Mouse (Mus musculus): ENCODE measurements around the gene Gm12355. TPM values are rescaled to one million over a fixed set of nuclear protein-coding genes. Genes with fewer than 3 reads are reported as not detected.
"Not testable (repeated sequence)": the region's sequence is repeated elsewhere in the genome, so short reads cannot be mapped to it uniquely, and the experiment has no call there.

Gene Gm12355
- polyA plus RNA-seq, 1 experiment from 2014 or later = 0.96 TPM

GRCm38 (mm10) chr11:98623981-98624380 lies 1.5 kb downstream of the Gm12355 start:
- 82% methylated on average over 6 of the region's 6 CpGs for WGBS
- not testable (repeated sequence) for H3K9ac ChIP-seq (ENCODE audit: low read length); H3K4me3 ChIP-seq (ENCODE audit: low read depth, low read length); H3K4me2 ChIP-seq (ENCODE audit: low read depth, low read length, severe bottlenecking); H3K27me3 ChIP-seq (ENCODE audit: control insufficient read depth, insufficient read depth, low read length); H3K36me3 ChIP-seq (ENCODE audit: control insufficient read depth, insufficient read depth, low read length); H3K4me1 ChIP-seq (replicated peaks; ENCODE audit: control insufficient read depth, insufficient read depth, low read length); ATAC-seq (replicated peaks; ENCODE audit: low FRiP score); DNase-seq (ENCODE audit: low spot score); H3K27ac ChIP-seq (ENCODE audit: low read depth, low read length); H3K9me3 ChIP-seq (ENCODE audit: control insufficient read depth, low read length)

DNA sequence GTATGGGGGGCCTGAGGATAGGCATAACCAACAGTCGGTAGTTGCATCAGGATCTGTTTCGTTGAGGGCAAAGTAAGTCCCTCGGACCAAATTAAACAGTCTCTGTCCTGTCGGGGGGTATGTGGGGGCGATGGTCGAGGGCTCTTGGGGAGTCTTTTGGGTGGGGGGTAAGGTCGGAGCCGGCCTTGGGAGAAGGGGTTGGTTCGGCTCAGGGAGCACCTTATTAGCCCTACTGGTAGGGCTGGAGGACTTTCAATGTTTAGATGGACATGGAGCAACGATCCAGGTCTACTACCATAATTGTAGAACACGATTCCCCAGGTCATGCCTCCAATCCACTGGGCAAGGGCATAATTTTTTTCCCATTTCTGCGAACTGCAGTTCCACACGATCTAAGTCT lies 4.7 kb downstream of the Gm12355 start:
- no peak for ATAC-seq (replicated peaks; ENCODE audit: low FRiP score)
- no peaks in the 10 kb centered on the region for H3K36me3 ChIP-seq (ENCODE audit: control insufficient read depth, insufficient read depth, low read length)
- no peak for DNase-seq (ENCODE audit: low spot score)
- H3K27ac ChIP-seq (ENCODE audit: low read depth, low read length) = no peak overlapping the region
- no peaks in the 10 kb centered on the region for H3K9me3 ChIP-seq (ENCODE audit: control insufficient read depth, low read length)
- H3K4me3 ChIP-seq (ENCODE audit: low read depth, low read length) = no peak overlapping the region
- H3K27me3 ChIP-seq (ENCODE audit: control insufficient read depth, insufficient read depth, low read length) = no peaks in the 10 kb centered on the region
- H3K9ac ChIP-seq (ENCODE audit: low read length) = no peak overlapping the region
- no peaks in the 10 kb centered on the region for H3K4me1 ChIP-seq (replicated peaks; ENCODE audit: control insufficient read depth, insufficient read depth, low read length)
- whole genome bisulfite sequencing = 95% methylated on average over 13 of the region's 13 CpGs
- no peak overlapping the region for H3K4me2 ChIP-seq (ENCODE audit: low read depth, low read length, severe bottlenecking)

- Histone ChIP-seq H3K4me2 (ENCODE audit: low read depth, low read length, severe bottlenecking) (no peak overlapping the region), H3K27ac (ENCODE audit: low read depth, low read length) (no peak overlapping the region), H3K4me3 (ENCODE audit: low read depth, low read length) (no peak overlapping the region), H3K9ac (ENCODE audit: low read length) (no peak overlapping the region), H3K9me3 (ENCODE audit: control insufficient read depth, low read length) (no peaks in the 10 kb centered on the region), H3K27me3 (ENCODE audit: control insufficient read depth, insufficient read depth, low read length) (no peaks in the 10 kb centered on the region), H3K36me3 (ENCODE audit: control insufficient read depth, insufficient read depth, low read length) (no peaks in the 10 kb centered on the region), H3K4me1 (replicated peaks; ENCODE audit: control insufficient read depth, insufficient read depth, low read length) (0 out of 2 replicates have a peak, but pooled peaks cover 3% of the 10 kb centered on the region)
- no peak for ATAC-seq (replicated peaks; ENCODE audit: low FRiP score)
- no peak for DNase-seq (ENCODE audit: low spot score)
- 10% methylated on average over 3 of the region's 3 CpGs for WGBS
These were observed 18.7 kb downstream of the Gm12355 start for GRCm38 (mm10) chr11:98606763-98607162.

- H3K9me3 ChIP-seq (ENCODE audit: control insufficient read depth, low read length); DNase-seq (ENCODE audit: low spot score); H3K4me2 ChIP-seq (ENCODE audit: low read depth, low read length, severe bottlenecking); H3K4me1 ChIP-seq (replicated peaks; ENCODE audit: control insufficient read depth, insufficient read depth, low read length); H3K27me3 ChIP-seq (ENCODE audit: control insufficient read depth, insufficient read depth, low read length); H3K4me3 ChIP-seq (ENCODE audit: low read depth, low read length); H3K27ac ChIP-seq (ENCODE audit: low read depth, low read length); ATAC-seq (replicated peaks; ENCODE audit: low FRiP score); H3K9ac ChIP-seq (ENCODE audit: low read length); H3K36me3 ChIP-seq (ENCODE audit: control insufficient read depth, insufficient read depth, low read length): not testable (repeated sequence)
- 72% methylated on average over 6 of the region's 6 CpGs for WGBS
These were observed 20.6 kb downstream of the Gm12355 start for GRCm38 (mm10) chr11:98604911-98605310.

GRCm38 (mm10) chr11:98603953-98604352 lies 21.5 kb downstream of the Gm12355 start:
- no peak for DNase-seq (ENCODE audit: low spot score)
- Histone ChIP-seq H3K36me3 (ENCODE audit: control insufficient read depth, insufficient read depth, low read length) (no peaks in the 10 kb centered on the region), H3K4me2 (ENCODE audit: low read depth, low read length, severe bottlenecking) (no peak overlapping the region), H3K4me3 (ENCODE audit: low read depth, low read length) (no peak overlapping the region), H3K4me1 (replicated peaks; ENCODE audit: control insufficient read depth, insufficient read depth, low read length) (0 out of 2 replicates have a peak, but pooled peaks cover 3% of the 10 kb centered on the region), H3K9ac (ENCODE audit: low read length) (no peak overlapping the region), H3K27ac (ENCODE audit: low read depth, low read length) (no peak overlapping the region), H3K27me3 (ENCODE audit: control insufficient read depth, insufficient read depth, low read length) (no peaks in the 10 kb centered on the region), H3K9me3 (ENCODE audit: control insufficient read depth, low read length) (no peaks in the 10 kb centered on the region)
- ATAC-seq (replicated peaks; ENCODE audit: low FRiP score) = no peak
- WGBS = 91% methylated on average over 2 of the region's 2 CpGs

- ATAC-seq (replicated peaks; ENCODE audit: low FRiP score) (peak; percentile 39; the same call in 1 of the 2 replicates), DNase-seq (ENCODE audit: low spot score) (peak; percentile 83)
- WGBS = under 1% methylated on average over 20 of the region's 20 CpGs
- no peak overlapping the region for H3K27ac ChIP-seq (ENCODE audit: low read depth, low read length)
- H3K9ac ChIP-seq (ENCODE audit: low read length) = no peak overlapping the region
- no peaks in the 10 kb centered on the region for H3K36me3 ChIP-seq (ENCODE audit: control insufficient read depth, insufficient read depth, low read length)
- H3K9me3 ChIP-seq (ENCODE audit: control insufficient read depth, low read length) = no peaks in the 10 kb centered on the region
- peak overlapping the region; percentile 20 for H3K4me3 ChIP-seq (ENCODE audit: low read depth, low read length)
- 0 out of 2 replicates have a peak, but pooled peaks cover 3% of the 10 kb centered on the region for H3K4me1 ChIP-seq (replicated peaks; ENCODE audit: control insufficient read depth, insufficient read depth, low read length)
- no peaks in the 10 kb centered on the region for H3K27me3 ChIP-seq (ENCODE audit: control insufficient read depth, insufficient read depth, low read length)
- peak overlapping the region; percentile 42; the same call in 1 of the 2 replicates for H3K4me2 ChIP-seq (ENCODE audit: low read depth, low read length, severe bottlenecking)
These were observed 23.3 kb downstream of the Gm12355 start for GRCm38 (mm10) chr11:98602090-98602690.

DNA sequence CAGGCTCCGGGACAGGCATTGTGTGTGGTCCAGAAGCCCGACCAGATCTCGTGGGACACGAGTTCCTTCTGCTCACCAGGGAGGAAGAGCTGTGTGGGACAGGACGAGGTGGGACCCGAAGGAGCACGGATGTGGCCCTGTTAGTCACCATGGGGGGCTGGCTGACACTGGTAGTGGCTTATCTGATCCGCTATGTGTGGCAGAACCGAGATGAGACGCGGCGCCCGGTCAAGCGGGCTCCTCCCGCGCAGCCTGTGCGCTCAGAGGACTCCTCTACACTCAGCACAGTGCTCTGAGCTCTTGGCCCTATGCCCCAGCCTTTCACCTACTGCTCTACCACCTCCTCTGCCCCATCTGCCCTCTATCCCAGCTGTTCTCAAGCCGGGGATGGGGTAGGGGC lies 26.2 kb downstream of the Gm12355 start:
- H3K4me2 ChIP-seq (ENCODE audit: low read depth, low read length, severe bottlenecking) = no peak overlapping the region
- no peak overlapping the region for H3K27ac ChIP-seq (ENCODE audit: low read depth, low read length)
- no peak overlapping the region for H3K9ac ChIP-seq (ENCODE audit: low read length)
- ATAC-seq (replicated peaks; ENCODE audit: low FRiP score) = no peak
- H3K4me1 ChIP-seq (replicated peaks; ENCODE audit: control insufficient read depth, insufficient read depth, low read length) = 0 out of 2 replicates have a peak, but pooled peaks cover 3% of the 10 kb centered on the region
- no peak overlapping the region for H3K4me3 ChIP-seq (ENCODE audit: low read depth, low read length)
- WGBS = 43% methylated on average over 18 of the region's 18 CpGs
- H3K27me3 ChIP-seq (ENCODE audit: control insufficient read depth, insufficient read depth, low read length) = no peaks in the 10 kb centered on the region
- no peak for DNase-seq (ENCODE audit: low spot score)
- no peaks in the 10 kb centered on the region for H3K9me3 ChIP-seq (ENCODE audit: control insufficient read depth, low read length)
- no peaks in the 10 kb centered on the region for H3K36me3 ChIP-seq (ENCODE audit: control insufficient read depth, insufficient read depth, low read length)

DNA sequence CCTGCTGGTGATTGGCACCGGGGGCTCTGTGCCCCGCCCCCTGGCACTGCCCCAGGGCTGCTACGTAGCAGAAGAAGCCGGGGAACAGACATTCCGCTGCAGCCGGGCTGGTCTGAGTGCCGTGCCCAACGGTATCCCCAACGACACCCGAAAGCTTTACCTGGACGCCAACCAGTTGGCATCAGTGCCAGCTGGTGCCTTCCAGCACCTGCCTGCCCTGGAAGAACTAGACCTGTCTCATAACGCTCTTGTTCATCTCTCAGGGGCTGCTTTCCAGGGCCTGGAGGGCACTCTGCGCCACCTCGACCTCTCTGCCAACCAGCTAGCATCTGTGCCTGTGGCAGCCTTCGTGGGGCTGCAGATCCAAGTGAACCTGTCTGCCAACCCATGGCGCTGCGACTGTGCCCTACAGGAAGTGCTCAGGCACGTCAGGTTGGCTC lies 26.6 kb downstream of the Gm12355 start:
- ATAC-seq (replicated peaks; ENCODE audit: low FRiP score) (no peak), DNase-seq (ENCODE audit: low spot score) (no peak)
- H3K4me3 ChIP-seq (ENCODE audit: low read depth, low read length) = no peak overlapping the region
- H3K9ac ChIP-seq (ENCODE audit: low read length) = no peak overlapping the region
- 0 out of 2 replicates have a peak, but pooled peaks cover 3% of the 10 kb centered on the region for H3K4me1 ChIP-seq (replicated peaks; ENCODE audit: control insufficient read depth, insufficient read depth, low read length)
- no peak overlapping the region for H3K4me2 ChIP-seq (ENCODE audit: low read depth, low read length, severe bottlenecking)
- 68% methylated on average over 18 of the region's 18 CpGs for WGBS
- no peaks in the 10 kb centered on the region for H3K27me3 ChIP-seq (ENCODE audit: control insufficient read depth, insufficient read depth, low read length)
- no peak overlapping the region for H3K27ac ChIP-seq (ENCODE audit: low read depth, low read length)
- no peaks in the 10 kb centered on the region for H3K9me3 ChIP-seq (ENCODE audit: control insufficient read depth, low read length)
- H3K36me3 ChIP-seq (ENCODE audit: control insufficient read depth, insufficient read depth, low read length) = no peaks in the 10 kb centered on the region

GRCm38 (mm10) chr11:98597991-98598390 lies 27.5 kb downstream of the Gm12355 start, which contains the start of gene Lrrc3c:
TSS of gene Lrrc3c (plus strand) at chr11:98598291.
- Histone ChIP-seq H3K27me3 (ENCODE audit: control insufficient read depth, insufficient read depth, low read length) (no peaks in the 10 kb centered on the region), H3K4me1 (replicated peaks; ENCODE audit: control insufficient read depth, insufficient read depth, low read length) (0 out of 2 replicates have a peak, but pooled peaks cover 3% of the 10 kb centered on the region), H3K9me3 (ENCODE audit: control insufficient read depth, low read length) (no peaks in the 10 kb centered on the region), H3K36me3 (ENCODE audit: control insufficient read depth, insufficient read depth, low read length) (no peaks in the 10 kb centered on the region), H3K9ac (ENCODE audit: low read length) (no peak within 1 kb of the TSS), H3K4me2 (ENCODE audit: low read depth, low read length, severe bottlenecking) (no peak within 1 kb of the TSS), H3K27ac (ENCODE audit: low read depth, low read length) (no peak within 1 kb of the TSS), H3K4me3 (ENCODE audit: low read depth, low read length) (no peak within 1 kb of the TSS)
- ATAC-seq (replicated peaks; ENCODE audit: low FRiP score) (no peak), DNase-seq (ENCODE audit: low spot score) (no peak)
- WGBS = 89% methylated on average over 8 of the region's 8 CpGs
